Mouse (Mus musculus) liver, postnatal 0 days (tissue): ENCODE results near the gene Syce3. TPM values are rescaled to one million over a fixed set of nuclear protein-coding genes. Genes with fewer than 3 reads are reported as not detected.
"Not testable (repeated sequence)": the region's sequence is repeated elsewhere in the genome, so short reads cannot be mapped to it uniquely, and the experiment has no call there.

ENCODE experiments used
- ATAC-seq: fragments of 200-750 bp; cut with Nextera tagmentation; 2 replicates; pipeline ENCODE4 v1.8.0; 2017; ENCODE audit warnings: mild to moderate bottlenecking, moderate library complexity
- DNase-seq: peaks from one replicate; pipeline ENCODE4 v3.0.0-alpha.2; 2016
- H3K27ac ChIP-seq: fragments of 300-500 bp; sonication (generic); 2 replicates; pipeline ENCODE4 v1.5.1; 2014; ENCODE audit warnings: antibody characterized with exemption, moderate library complexity, mild to moderate bottlenecking, low read depth
- H3K27me3 ChIP-seq: fragments of 300-500 bp; sonication (generic); 2 replicates; pipeline ENCODE4 v1.6.1; 2014; ENCODE audit warnings: low read length, control low read depth, mixed read lengths; ENCODE audit not compliant: insufficient read depth
- H3K36me3 ChIP-seq: fragments of 300-500 bp; sonication (generic); replicated peaks from 2 replicates; pipeline ENCODE4 v1.6.1; 2014; ENCODE audit warnings: mild to moderate bottlenecking, control low read depth, low read length, moderate library complexity, mixed read lengths; ENCODE audit not compliant: insufficient read depth
- H3K4me1 ChIP-seq: fragments of 300-500 bp; sonication (generic); 2 replicates; pipeline ENCODE4 v1.6.1; 2014; ENCODE audit warnings: antibody characterized with exemption, mild to moderate bottlenecking, control low read depth; ENCODE audit not compliant: insufficient read depth
- H3K4me2 ChIP-seq: fragments of 300-500 bp; sonication (generic); 2 replicates; pipeline ENCODE4 v1.6.1; 2014; ENCODE audit warnings: low read depth, mild to moderate bottlenecking, low read length, moderate library complexity, mixed read lengths
- H3K4me3 ChIP-seq: fragments of 300-500 bp; sonication (generic); 2 replicates; pipeline ENCODE4 v1.5.1; 2014; ENCODE audit warnings: low read depth, low read length
- H3K9ac ChIP-seq: fragments of 300-500 bp; sonication (generic); replicated peaks from 2 replicates; pipeline ENCODE4 v1.6.1; 2014; ENCODE audit warnings: mild to moderate bottlenecking, moderate library complexity
- H3K9me3 ChIP-seq: fragments of 300-500 bp; sonication (generic); 2 replicates; pipeline ENCODE4 v1.6.1; 2016; ENCODE audit warnings: mild to moderate bottlenecking, control low read depth, low read length, mixed read lengths
- CTCF ChIP-seq: sonication (generic); IDR thresholded peaks from 2 replicates; pipeline ENCODE4 v1.5.1; 2016; ENCODE audit warnings: antibody characterized with exemption, low read depth
- EP300 ChIP-seq: IDR thresholded peaks from 2 replicates; pipeline ENCODE4 v1.6.1; 2016; ENCODE audit warnings: antibody characterized with exemption, low read depth, mild to moderate bottlenecking
- WGBS: fragments of 180-500 bp; shearing (Covaris S2); extraction: QIAGEN DNeasy Blood & Tissue Kit; methylation state at CpG from one replicate; pipeline ENCODE4 v1.1.7; 2014; ENCODE audit not compliant: insufficient replicate concordance; 5-methylcytosine and 5-hydroxymethylcytosine counted together
- polyA plus RNA-seq: library from polyadenylated mRNA; unstranded; fragments of >200 nt; fragmentation: Nextera tagmentation; extraction: Ambion mirVana; gene quantifications from 2 replicates; pipeline ENCODE4 v1.2.1, GENCODE M21; 2015

The Syce3 gene
- polyA plus RNA-seq, 1 experiment from 2014 or later = not detected

DNA sequence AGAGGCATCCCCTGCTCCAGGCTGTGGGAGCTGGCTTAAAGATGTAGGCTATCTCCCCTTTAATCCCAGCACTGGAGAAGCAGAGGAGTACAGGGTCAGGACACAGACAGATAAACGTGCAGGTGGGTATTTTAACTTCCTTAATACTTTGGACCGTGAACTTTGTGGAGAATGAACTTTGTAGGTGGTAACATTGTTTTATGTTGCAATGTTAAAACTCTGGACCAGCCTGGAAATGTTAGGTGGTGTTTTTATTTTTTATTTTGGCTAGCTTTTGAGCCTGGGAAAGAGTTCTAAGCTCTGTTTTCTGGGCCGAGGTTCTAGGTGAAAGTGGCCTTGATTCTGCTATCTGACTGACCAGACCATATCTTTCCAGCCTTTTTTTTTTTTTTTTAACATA, 21.0 kb upstream of the Syce3 start:
- peaks cover 15% of the 10 kb centered on the region for H3K4me1 ChIP-seq
- DNase-seq (no peak), ATAC-seq (no peak)
- H3K4me3 ChIP-seq = 0 out of 2 replicates have a peak overlapping the region, but pooled peaks have one; percentile 92
- TF ChIP-seq CTCF = no peak
- TF ChIP-seq EP300 = no peak
- WGBS = 58% methylated on average over 3 of the region's 3 CpGs
- peak overlapping the region; percentile 100 for H3K27ac ChIP-seq
- peak overlapping the region; percentile 97 for H3K4me2 ChIP-seq
- peak overlapping the region; percentile 34 for H3K9ac ChIP-seq
- H3K27me3 ChIP-seq = no peaks in the 10 kb centered on the region
- no peaks in the 10 kb centered on the region for H3K9me3 ChIP-seq
- peaks cover 14% of the 10 kb centered on the region for H3K36me3 ChIP-seq

DNA sequence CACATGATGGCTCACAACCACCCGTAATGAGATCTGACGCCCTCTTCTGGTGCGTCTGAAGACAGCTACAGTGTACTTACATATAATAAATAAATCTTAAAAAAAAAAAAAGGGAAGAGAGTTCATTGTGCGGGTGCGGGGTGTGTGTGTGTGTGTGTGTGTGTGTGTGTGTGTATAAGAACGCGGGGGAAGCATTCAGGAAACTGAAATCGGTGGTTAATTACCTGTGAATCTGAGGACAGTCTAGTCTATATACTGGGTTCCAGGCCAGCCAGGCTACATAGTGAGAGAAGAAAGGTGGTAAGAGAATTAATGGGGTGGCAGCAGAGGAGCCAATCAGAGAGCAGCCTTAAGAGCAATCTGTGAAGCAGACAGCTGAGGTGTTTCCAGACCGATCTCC, 20.5 kb upstream of the Syce3 start:
- peak overlapping the region; percentile 97 for H3K4me2 ChIP-seq

DNA sequence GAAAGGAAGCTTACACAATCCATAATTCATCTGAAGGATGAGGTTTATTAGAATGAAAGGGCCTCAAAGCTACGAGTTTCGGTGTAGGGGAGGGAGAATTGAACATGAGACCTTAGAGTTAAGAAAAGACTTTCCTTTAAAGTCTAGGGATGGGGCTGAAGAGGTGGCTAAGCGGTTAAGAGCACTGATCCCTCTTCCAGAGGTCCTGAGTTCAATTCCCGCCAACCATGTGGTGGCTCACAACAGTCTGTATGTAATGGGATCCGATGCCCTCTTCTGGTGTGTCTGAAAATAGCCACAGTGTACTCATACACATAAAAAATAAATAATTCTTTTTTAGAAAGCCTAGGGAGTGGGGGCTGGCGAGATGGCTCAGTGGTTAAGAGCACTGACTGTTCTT, 20.0 kb upstream of the Syce3 start:
- H3K27ac ChIP-seq = peak overlapping the region; percentile 100
- H3K27me3 ChIP-seq = no peaks in the 10 kb centered on the region
- peaks cover 15% of the 10 kb centered on the region for H3K4me1 ChIP-seq
- H3K4me3 ChIP-seq = peak overlapping the region; percentile 92
- H3K36me3 ChIP-seq = peaks cover 19% of the 10 kb centered on the region
- no peak for TF ChIP-seq EP300
- peak; percentile 22 for TF ChIP-seq CTCF
- no peaks in the 10 kb centered on the region for H3K9me3 ChIP-seq
- DNase-seq (no peak), ATAC-seq (no peak)
- H3K4me2 ChIP-seq = peak overlapping the region; percentile 97
- 32% methylated on average over 6 of the region's 6 CpGs for WGBS
- peak overlapping the region; percentile 97 for H3K9ac ChIP-seq

More for the DNA sequence above, 20.5 kb upstream of the Syce3 start:
- Histone ChIP-seq H3K4me3 (peak overlapping the region; percentile 92), H3K27ac (peak overlapping the region; percentile 100), H3K9ac (peak overlapping the region; percentile 34), H3K4me1 (peaks cover 15% of the 10 kb centered on the region), H3K36me3 (peaks cover 18% of the 10 kb centered on the region)
- DNase-seq, ATAC-seq, H3K9me3 ChIP-seq, H3K27me3 ChIP-seq: not testable (repeated sequence)
- 56% methylated on average over 6 of the region's 9 CpGs for WGBS

DNA sequence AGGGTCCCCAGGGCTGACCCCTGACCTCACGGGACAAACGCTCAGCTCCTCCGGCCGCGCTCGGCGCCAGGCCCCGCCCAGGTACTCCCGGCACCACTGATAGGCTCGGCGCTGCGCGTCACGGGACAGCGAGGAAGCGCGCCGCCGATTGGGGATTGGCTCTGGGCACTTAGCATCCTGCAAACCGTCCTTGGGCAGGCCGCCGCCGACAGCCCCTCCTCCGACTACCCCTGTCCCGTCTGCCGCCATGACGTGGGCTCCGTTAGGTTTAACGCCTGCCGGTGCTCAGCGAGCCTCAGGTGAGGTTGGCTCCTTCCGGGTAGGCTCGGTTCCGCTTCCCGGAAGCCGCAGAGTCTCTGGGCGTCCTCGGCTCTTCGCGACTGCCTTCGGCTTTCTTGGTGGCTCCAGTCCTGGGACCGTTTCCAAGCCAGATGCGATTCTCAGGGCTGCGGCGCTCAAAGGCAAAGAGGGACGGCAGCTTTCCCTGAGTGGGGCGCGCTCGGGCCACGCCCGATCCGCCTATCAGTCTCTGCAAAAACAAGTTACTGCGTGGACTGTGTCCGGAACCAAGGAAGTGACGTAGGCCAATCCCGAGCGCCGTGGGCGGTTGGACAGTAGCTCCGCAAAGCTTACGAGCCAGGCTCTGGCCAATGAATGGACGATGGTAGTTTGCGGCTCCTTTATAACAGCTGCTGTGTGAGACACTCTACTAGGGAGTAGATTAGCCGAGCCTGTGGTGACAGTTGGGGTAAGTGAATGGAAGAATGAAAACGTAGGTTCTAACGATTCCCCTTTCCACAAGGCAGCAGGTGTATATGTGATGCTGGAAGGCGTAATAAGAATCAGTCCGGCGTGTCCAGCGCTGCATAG, 19.3 kb upstream of the Syce3 start, which contains the start of the genes C730034F03Rik, Gm44502 and Chkb:
C730034F03Rik (plus strand) TSS at position 238 of the 870 bp plus-strand sequence.
Gm44502 (minus strand) TSS at position 345 of the 870 bp plus-strand sequence.
Chkb (minus strand) TSS at position 557 of the 870 bp plus-strand sequence.
- Histone ChIP-seq H3K4me2 (peak within 1 kb of the TSS; percentile 97), H3K4me3 (peak within 1 kb of the TSS; percentile 92), H3K9ac (peak within 1 kb of the TSS; percentile 97), H3K36me3 (peaks cover 19% of the 10 kb centered on the region), H3K27me3 (no peaks in the 10 kb centered on the region), H3K4me1 (peaks cover 15% of the 10 kb centered on the region), H3K9me3 (no peaks in the 10 kb centered on the region), H3K27ac (peak within 1 kb of the TSS; percentile 100)
- DNase-seq = peak; percentile 95
- WGBS = under 1% methylated on average over 69 of the region's 70 CpGs
- TF ChIP-seq EP300 (peak; percentile 69; the same call in 1 of the 2 replicates), CTCF (no peak)
- peak; percentile 89 for ATAC-seq

- peak overlapping the region; percentile 97 for H3K4me2 ChIP-seq
- 11% methylated on average over 20 of the region's 22 CpGs for WGBS
- DNase-seq (no peak), ATAC-seq (no peak)
- H3K36me3 ChIP-seq = peaks cover 19% of the 10 kb centered on the region
- peaks cover 15% of the 10 kb centered on the region for H3K4me1 ChIP-seq
- H3K27me3 ChIP-seq = no peaks in the 10 kb centered on the region
- no peak for TF ChIP-seq CTCF
- no peak for TF ChIP-seq EP300
- peak overlapping the region; percentile 100 for H3K27ac ChIP-seq
- peak overlapping the region; percentile 97 for H3K9ac ChIP-seq
- no peaks in the 10 kb centered on the region for H3K9me3 ChIP-seq
- H3K4me3 ChIP-seq = peak overlapping the region; percentile 92
These were observed 18.6 kb upstream of the Syce3 start for GRCm38 (mm10) chr15:89428821-89429351.

DNA sequence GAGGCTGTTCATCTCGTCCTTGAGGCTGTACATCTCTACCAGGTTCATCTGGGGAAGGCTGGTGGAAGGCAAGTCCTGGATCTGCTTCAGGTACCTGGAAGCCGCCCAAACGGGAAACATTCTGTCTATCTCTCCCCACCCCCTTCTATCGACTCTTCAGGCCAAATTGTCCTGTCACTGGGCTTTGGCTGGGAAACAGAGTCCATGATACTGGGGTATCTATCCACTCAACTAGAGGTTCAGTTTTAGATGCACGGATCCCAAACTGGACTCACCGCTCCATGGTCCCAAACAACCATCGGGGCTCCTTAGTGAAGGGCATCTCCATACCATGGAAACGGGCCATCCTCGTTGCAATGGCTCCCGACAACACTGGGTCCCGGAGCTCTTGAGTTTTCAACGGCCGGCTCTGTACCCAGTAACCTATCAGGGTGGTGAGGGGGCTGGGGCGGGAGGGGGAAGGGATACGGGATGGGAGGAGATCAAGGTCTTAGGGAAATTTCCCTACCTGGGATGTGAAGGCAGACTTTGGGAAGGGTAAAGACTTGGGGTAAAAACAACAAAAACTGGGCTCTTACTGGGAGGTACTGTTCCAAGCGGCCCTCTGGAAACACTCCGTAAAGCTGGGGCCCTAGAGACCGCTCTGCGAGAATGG, 18.0 kb upstream of the Syce3 start:
- no peaks in the 10 kb centered on the region for H3K27me3 ChIP-seq
- 86% methylated on average over 19 of the region's 19 CpGs for WGBS
- ATAC-seq = no peak
- H3K27ac ChIP-seq = peak overlapping the region; percentile 100; the same call in 1 of the 2 replicates
- peak overlapping the region; percentile 97 for H3K4me2 ChIP-seq
- TF ChIP-seq EP300 = no peak
- no peak for TF ChIP-seq CTCF
- H3K9me3 ChIP-seq = no peaks in the 10 kb centered on the region
- peaks cover 19% of the 10 kb centered on the region for H3K36me3 ChIP-seq
- DNase-seq = no peak
- peak overlapping the region; percentile 97; the same call in 1 of the 2 replicates for H3K9ac ChIP-seq
- H3K4me3 ChIP-seq = peak overlapping the region; percentile 92
- H3K4me1 ChIP-seq = peaks cover 15% of the 10 kb centered on the region
